Mouse (Mus musculus) spleen, adult 2 months (tissue): Measurements from ENCODE around the gene Arhgdia.

Experiments
- CTCF ChIP-seq: fragments of 200-500 bp; IDR thresholded peaks from 2 replicates; pipeline ENCODE4 v1.5.1; 2011; ENCODE audit warnings: mild to moderate bottlenecking, inconsistent platforms; ENCODE audit not compliant: insufficient read depth, insufficient read length, insufficient replicate concordance; ENCODE audit errors: extremely low read depth
- POLR2A ChIP-seq: fragments of 200-500 bp; IDR thresholded peaks from 2 replicates; pipeline ENCODE4 v1.6.1; 2011; ENCODE audit warnings: low read depth, low read length, inconsistent platforms

GRCm38 (mm10) chr11:120605667-120606066 lies 24.2 kb upstream of the Arhgdia start:
- TF ChIP-seq CTCF (no peak), POLR2A (no peak)
